Mouse (Mus musculus): ENCODE measurements around the gene Fars2. TPM values are rescaled to one million over a fixed set of nuclear protein-coding genes. Genes with fewer than 3 reads are reported as not detected.

The Fars2 gene
- polyA plus RNA-seq, 1 experiment from 2014 or later: 30.0 TPM

DNA sequence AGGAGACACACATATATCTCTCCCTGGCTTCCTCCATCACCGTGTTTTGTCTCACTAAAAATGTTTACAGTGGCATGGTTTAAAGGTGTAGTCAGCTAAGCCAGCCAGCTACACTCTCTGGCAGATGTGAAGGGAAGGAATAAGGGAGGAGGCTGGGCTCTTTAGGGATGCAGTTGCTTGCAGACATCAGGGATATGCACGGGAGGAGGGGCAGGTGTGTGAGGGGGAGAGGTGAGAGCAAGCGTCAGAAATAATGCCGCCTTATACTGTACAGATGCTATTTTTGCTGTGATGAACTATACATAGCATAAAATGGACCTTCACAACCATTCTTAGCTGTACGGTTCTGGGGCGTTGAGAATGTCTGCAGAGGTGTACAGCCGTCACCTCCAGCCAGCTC, 467.0 kb downstream of the Fars2 start:
- peak overlapping the region; percentile 38; the same call in 1 of the 2 replicates for H3K4me2 ChIP-seq
- H3K36me3 ChIP-seq (replicated peaks): no peaks in the 10 kb centered on the region

DNA sequence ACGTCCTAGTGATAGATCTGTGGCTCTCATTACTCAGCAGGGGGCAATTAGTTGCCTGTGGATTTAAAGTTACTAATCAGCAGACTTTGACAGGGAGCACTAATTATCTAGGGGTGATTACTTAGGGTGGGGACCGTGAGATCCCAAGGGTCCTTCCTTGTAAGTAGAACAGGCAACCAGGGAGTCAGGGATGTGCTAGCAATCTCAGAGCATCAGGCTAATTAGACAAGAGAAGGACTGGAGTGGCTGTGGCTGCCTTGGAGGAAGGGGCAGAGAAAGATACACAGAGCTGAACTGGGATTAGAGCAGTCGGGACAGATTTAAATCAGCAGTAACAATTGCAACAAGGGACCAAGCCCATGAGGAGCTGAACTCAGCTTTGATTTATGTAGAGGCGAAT, 471.9 kb downstream of the Fars2 start:
- Histone ChIP-seq H3K4me2 (no peak overlapping the region), H3K9me3 (0 out of 2 replicates have a peak, but pooled peaks cover 3% of the 10 kb centered on the region), H3K27ac (no peak overlapping the region), H3K4me3 (replicated peaks) (no peak overlapping the region), H3K4me1 (peaks cover 5% of the 10 kb centered on the region), H3K27me3 (no peaks in the 10 kb centered on the region), H3K9ac (no peak overlapping the region), H3K36me3 (replicated peaks) (no peaks in the 10 kb centered on the region)
- ATAC-seq (ENCODE audit: low FRiP score): no peak
- 30% methylated on average over 4 of the region's 4 CpGs for WGBS

More for the DNA sequence above, 467.0 kb downstream of the Fars2 start:
- 68% methylated on average over 7 of the region's 7 CpGs for WGBS
- Histone ChIP-seq H3K9ac (peak overlapping the region; percentile 18; the same call in 1 of the 2 replicates), H3K9me3 (0 out of 2 replicates have a peak, but pooled peaks cover 3% of the 10 kb centered on the region), H3K4me1 (peaks cover 33% of the 10 kb centered on the region), H3K4me3 (replicated peaks) (no peak overlapping the region), H3K27me3 (no peaks in the 10 kb centered on the region), H3K27ac (peak overlapping the region; percentile 88)
- peak; percentile 12; the same call in 1 of the 2 replicates for ATAC-seq (ENCODE audit: low FRiP score)

DNA sequence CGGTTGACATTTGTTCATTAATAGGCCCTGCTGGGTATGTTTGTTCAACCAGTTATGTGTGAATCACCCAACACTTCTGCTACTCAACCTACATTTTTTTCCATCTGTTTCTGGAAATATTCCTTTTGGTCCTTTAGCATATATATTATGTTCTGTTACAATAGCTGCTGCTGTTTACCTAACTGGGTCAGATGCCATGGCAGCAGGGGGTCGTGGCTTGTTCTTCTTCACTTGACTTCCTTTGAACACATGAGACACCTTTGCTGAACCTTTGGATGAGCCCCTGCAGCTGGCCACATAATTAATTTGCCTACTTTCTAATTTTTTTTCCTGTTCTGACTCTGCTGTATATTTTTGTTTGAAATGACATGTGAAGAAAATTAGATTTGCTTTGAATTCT, 475.1 kb downstream of the Fars2 start:
- Histone ChIP-seq H3K9me3 (no peaks in the 10 kb centered on the region), H3K9ac (no peak overlapping the region), H3K27ac (no peak overlapping the region), H3K4me1 (no peaks in the 10 kb centered on the region; the same call in 1 of the 2 replicates), H3K4me3 (replicated peaks) (no peak overlapping the region), H3K36me3 (replicated peaks) (no peaks in the 10 kb centered on the region), H3K4me2 (no peak overlapping the region), H3K27me3 (no peaks in the 10 kb centered on the region)
- no peak for ATAC-seq (ENCODE audit: low FRiP score)
- WGBS: 77% methylated on average over 2 of the region's 2 CpGs

DNA sequence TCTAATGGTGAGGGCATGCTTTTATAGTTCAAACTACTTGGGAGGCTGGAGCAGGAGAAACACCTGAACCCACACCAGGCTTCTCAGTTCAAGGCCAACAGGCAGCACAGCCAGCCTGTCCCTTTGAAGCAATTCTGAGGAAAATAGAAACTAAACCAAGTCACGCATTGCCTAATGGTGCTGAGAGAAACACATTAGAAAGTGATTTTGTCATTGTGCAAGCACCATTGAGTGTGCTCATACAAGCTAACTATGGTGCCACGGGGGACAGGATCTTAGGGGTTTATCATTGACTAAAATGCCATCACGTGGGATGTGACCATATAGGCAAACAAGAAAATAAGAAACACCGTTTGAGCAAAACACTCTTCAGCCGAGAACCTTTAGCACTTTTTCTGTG, 489.5 kb downstream of the Fars2 start:
- Histone ChIP-seq H3K27ac (no peak overlapping the region), H3K36me3 (replicated peaks) (no peaks in the 10 kb centered on the region), H3K9ac (no peak overlapping the region), H3K4me3 (replicated peaks) (no peak overlapping the region), H3K4me1 (no peaks in the 10 kb centered on the region), H3K27me3 (no peaks in the 10 kb centered on the region), H3K4me2 (no peak overlapping the region), H3K9me3 (no peaks in the 10 kb centered on the region)
- no peak for ATAC-seq (ENCODE audit: low FRiP score)
- 94% methylated on average over 5 of the region's 5 CpGs for WGBS

DNA sequence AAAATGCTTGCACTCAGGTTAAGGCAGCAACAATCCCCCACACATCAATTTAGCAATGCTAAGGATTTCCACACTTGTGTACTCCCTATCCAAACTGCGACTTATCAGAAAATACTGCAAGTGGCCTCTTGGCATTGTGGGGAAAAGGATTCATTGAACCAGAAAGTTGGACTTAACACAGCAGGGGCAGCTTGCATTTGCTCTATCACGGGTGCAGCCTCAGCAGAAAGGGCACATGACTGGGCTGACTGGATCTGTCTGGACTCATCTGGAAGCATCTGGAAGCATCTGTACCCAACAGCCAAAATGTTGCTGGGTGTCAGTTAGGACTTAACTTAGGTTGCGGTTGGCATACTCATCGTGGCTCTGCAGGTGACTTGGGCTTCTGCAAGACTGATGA, 490.7 kb downstream of the Fars2 start:
- no peak overlapping the region for H3K9ac ChIP-seq
- H3K4me3 ChIP-seq (replicated peaks): no peak overlapping the region
- no peak overlapping the region for H3K27ac ChIP-seq
- H3K36me3 ChIP-seq (replicated peaks): no peaks in the 10 kb centered on the region
- WGBS: 84% methylated on average over 4 of the region's 4 CpGs
- no peaks in the 10 kb centered on the region for H3K9me3 ChIP-seq
- ATAC-seq (ENCODE audit: low FRiP score): no peak
- H3K4me1 ChIP-seq: peaks cover 4% of the 10 kb centered on the region; the same call in 1 of the 2 replicates
- H3K27me3 ChIP-seq: no peaks in the 10 kb centered on the region
- H3K4me2 ChIP-seq: no peak overlapping the region

DNA sequence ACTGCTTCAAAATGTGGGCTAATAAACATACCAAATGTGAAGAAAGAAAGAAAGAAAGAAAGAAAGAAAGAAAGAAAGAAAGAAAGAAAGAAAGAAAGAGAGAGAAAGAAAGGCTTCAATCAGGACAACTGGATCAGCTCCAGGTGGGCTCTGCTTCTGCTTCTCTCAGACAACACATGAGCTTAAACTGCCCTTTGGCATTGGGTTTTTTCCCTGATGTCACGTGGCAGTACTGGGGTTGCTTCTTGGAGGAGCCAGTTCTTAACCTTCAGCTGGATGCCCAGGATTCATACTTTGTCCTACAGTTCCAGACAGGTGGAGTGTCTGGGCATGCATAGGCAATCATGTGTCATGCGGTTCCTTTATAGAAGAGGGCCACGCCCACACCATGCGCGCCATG, 493.2 kb downstream of the Fars2 start:
- H3K27me3 ChIP-seq: no peaks in the 10 kb centered on the region
- no peak overlapping the region for H3K4me2 ChIP-seq
- H3K4me1 ChIP-seq: peaks cover 10% of the 10 kb centered on the region
- no peak overlapping the region for H3K9ac ChIP-seq
- ATAC-seq (ENCODE audit: low FRiP score): no peak
- H3K9me3 ChIP-seq: no peaks in the 10 kb centered on the region
- H3K27ac ChIP-seq: no peak overlapping the region
- 90% methylated on average over 5 of the region's 5 CpGs for WGBS
- no peaks in the 10 kb centered on the region for H3K36me3 ChIP-seq (replicated peaks)
- H3K4me3 ChIP-seq (replicated peaks): no peak overlapping the region

DNA sequence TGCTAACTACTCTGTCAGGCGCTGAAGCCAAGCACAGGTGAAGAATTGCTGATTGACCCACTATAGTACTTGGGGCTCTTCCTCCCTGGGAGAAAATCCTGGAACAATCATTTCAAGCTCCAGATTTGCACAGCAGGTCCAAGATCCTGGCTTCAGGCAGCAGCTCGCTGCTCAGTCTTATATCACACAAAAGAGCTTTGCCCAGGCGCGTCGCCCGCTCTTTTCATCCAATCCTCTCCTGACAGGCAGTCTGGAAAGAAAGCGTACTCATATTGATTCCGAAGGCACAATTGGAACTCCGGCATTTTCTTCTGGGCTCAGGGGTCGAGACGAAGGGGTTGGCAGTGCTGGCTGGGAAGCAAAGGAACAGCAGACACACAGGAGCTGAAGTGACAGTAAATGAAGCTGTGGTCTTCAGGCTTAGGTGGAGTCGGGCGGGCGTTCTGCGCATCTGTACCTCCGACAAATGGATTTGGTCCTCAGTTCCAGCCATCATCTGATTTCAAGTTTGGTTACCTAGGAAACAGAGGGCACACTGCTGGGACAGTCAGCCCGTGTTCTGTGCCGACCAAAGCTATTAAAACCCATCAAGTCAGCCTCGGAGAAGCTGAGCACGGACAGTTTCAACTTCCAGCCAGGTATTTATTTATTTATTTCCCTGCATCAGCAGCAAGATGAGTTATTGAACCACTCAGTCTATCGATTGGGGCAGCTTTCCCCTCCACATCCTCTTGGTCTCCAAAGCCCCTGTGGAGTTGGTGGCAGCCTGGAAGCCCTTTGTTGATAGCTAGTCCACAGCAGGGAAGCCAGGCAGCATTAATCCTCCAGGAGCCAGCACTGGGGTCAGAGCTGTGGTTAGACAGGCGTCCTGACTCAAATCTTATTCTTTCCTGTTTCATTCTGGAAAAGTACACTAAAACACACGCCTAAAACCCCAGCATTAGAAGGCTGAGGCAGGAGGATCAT, 495.9 kb downstream of the Fars2 start:
- H3K27me3 ChIP-seq: no peaks in the 10 kb centered on the region
- no peaks in the 10 kb centered on the region for H3K36me3 ChIP-seq (replicated peaks)
- peak overlapping the region; percentile 27 for H3K4me3 ChIP-seq (replicated peaks)
- peak; percentile 81 for ATAC-seq (ENCODE audit: low FRiP score)
- H3K4me2 ChIP-seq: peak overlapping the region; percentile 53
- H3K27ac ChIP-seq: peak overlapping the region; percentile 69
- no peaks in the 10 kb centered on the region for H3K9me3 ChIP-seq
- H3K9ac ChIP-seq: peak overlapping the region; percentile 53; the same call in 1 of the 2 replicates
- H3K4me1 ChIP-seq: peaks cover 10% of the 10 kb centered on the region
- 18% methylated on average over 23 of the region's 23 CpGs for WGBS

DNA sequence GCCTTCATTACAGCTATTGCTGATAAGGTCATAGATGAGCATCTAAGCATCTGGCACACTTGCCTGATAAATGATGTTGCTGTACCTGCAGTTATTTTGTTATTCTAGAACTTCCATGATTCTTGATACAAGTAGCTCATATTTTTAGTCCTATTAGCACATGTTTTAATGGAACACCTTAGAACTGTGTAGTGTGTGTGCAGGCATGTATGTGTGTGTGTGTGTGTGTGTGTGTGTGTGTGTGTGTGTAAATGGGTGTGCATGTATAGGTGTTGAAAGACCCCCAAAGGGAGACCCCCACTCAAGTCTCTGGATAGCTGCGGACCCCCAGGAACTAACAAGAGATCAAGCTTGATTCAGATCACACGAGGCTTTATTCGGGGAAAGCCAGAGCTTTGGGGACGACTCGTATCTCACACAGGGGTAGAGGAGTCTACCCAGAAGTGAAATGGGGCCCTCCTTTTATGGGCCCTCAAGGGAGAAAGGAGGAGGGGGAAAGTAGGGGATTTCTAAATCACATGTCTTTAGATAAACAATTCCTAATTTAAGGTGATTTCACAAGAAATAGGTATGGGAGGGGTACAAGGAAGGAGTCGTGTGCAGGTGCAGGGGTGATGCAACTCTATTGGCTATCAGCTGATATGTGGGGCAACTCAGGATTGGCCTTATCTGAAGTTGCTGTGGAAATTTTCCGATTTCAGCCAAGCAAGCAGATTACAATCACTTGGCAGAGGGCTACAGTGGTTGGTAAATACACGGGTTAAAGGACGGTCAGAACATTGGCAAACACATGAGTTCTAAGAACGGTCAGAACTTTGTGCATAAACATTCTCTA, 503.5 kb downstream of the Fars2 start:
- Histone ChIP-seq H3K9me3 (no peaks in the 10 kb centered on the region), H3K4me1 (no peaks in the 10 kb centered on the region), H3K27me3 (no peaks in the 10 kb centered on the region), H3K4me3 (replicated peaks) (no peak overlapping the region), H3K36me3 (replicated peaks) (no peaks in the 10 kb centered on the region), H3K27ac (no peak overlapping the region), H3K4me2 (no peak overlapping the region), H3K9ac (no peak overlapping the region)
- ATAC-seq (ENCODE audit: low FRiP score): no peak
- 97% methylated on average over 10 of the region's 10 CpGs for WGBS

DNA sequence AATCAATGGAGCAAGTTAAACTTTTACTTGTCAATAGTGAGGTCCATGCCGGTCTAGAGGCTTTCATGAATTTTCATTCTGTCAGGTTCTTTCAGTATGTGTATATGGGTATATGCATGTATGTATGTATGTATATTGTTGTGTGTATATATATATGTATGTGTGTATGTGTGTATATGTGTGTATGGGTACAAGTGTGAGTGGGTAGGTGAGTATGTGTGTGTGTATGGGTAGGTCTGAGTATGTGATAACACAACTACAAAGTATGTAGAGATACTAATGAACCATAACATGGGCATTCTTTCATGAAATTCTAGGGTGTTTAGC, 504.1 kb downstream of the Fars2 start:
- no peak overlapping the region for H3K4me2 ChIP-seq
- 89% methylated on average over 1 of the region's 1 CpGs for WGBS
- H3K9me3 ChIP-seq: no peaks in the 10 kb centered on the region
- no peaks in the 10 kb centered on the region for H3K36me3 ChIP-seq (replicated peaks)
- H3K27me3 ChIP-seq: no peaks in the 10 kb centered on the region
- H3K4me1 ChIP-seq: no peaks in the 10 kb centered on the region
- no peak for ATAC-seq (ENCODE audit: low FRiP score)
- H3K4me3 ChIP-seq (replicated peaks): no peak overlapping the region
- no peak overlapping the region for H3K9ac ChIP-seq
- H3K27ac ChIP-seq: no peak overlapping the region

DNA sequence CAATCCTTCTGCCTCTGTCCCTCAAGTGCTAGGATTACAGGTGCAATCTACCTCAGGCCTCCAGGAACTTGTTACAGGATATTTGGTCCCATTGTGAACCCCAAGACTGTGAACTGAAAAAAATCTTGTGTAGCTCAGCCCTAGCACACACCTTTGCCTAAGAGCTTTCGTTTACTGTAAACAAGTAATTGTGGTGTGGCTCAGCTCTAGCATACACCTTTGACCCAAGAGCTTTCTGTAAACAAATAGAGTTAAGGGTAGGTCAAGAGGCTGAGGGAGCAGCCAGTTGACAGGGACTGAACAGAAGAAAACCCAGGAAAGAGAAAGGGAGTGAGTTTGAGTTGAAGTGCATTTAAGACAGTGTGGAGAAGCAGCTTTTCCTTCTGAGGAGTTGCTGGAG, 506.3 kb downstream of the Fars2 start:
- Histone ChIP-seq H3K4me1 (no peaks in the 10 kb centered on the region), H3K27ac (no peak overlapping the region), H3K36me3 (replicated peaks) (no peaks in the 10 kb centered on the region), H3K4me3 (replicated peaks) (no peak overlapping the region), H3K9ac (no peak overlapping the region), H3K9me3 (no peaks in the 10 kb centered on the region), H3K27me3 (no peaks in the 10 kb centered on the region), H3K4me2 (no peak overlapping the region)
- WGBS: 87% methylated on average over 1 of the region's 1 CpGs
- no peak for ATAC-seq (ENCODE audit: low FRiP score)

DNA sequence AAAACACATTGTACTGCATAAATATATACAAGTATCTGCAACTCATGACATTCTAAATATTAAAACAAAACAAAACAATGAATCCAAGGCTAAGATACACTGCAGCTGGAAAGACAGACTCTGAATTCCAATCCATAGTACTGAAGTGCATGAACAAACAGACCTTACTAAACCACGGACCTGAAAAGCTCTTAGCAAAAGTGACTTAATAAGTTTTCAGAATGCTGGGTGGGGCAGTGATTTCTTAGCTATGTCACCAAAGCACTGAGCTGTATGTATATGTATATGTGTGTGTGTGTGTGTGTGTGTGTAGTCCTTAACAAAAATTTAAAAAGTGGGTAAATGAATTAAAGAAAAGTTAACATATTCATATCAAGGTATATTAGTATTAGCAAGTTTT, 511.9 kb downstream of the Fars2 start:
- H3K27ac ChIP-seq: no peak overlapping the region
- no peak for ATAC-seq (ENCODE audit: low FRiP score)
- no peak overlapping the region for H3K4me3 ChIP-seq (replicated peaks)
- H3K9me3 ChIP-seq: no peaks in the 10 kb centered on the region
- H3K36me3 ChIP-seq (replicated peaks): no peaks in the 10 kb centered on the region
- WGBS: 73% methylated on average over 1 of the region's 1 CpGs
- H3K4me2 ChIP-seq: no peak overlapping the region
- H3K4me1 ChIP-seq: no peaks in the 10 kb centered on the region
- H3K9ac ChIP-seq: no peak overlapping the region
- no peaks in the 10 kb centered on the region for H3K27me3 ChIP-seq

DNA sequence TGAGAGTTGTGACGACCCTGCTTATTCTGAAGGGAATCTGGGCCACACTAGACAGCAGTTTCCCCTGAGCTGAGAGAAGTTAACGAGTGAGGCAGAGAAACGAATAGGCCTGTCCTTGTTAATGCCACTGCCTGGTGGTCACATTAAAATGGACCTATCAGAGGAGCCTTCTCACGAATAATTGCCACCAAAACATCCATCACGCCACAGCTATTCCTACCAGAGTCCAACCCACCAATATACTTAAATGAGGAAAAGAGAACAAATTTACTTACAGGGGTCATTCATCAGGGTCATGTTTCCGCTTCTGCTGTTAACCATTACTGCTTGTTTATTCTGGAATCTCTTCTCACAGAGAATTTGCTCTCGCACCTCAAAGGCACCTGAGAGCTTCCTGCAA, 531.0 kb downstream of the Fars2 start:
- ATAC-seq (ENCODE audit: low FRiP score): no peak
- Histone ChIP-seq H3K27me3 (no peaks in the 10 kb centered on the region), H3K9ac (no peak overlapping the region), H3K4me1 (no peaks in the 10 kb centered on the region), H3K4me2 (no peak overlapping the region), H3K9me3 (no peaks in the 10 kb centered on the region), H3K36me3 (replicated peaks) (no peaks in the 10 kb centered on the region), H3K4me3 (replicated peaks) (no peak overlapping the region), H3K27ac (no peak overlapping the region)
- WGBS: 58% methylated on average over 7 of the region's 7 CpGs
